Mouse (Mus musculus) midbrain, embryonic 10.5 days (tissue): ENCODE measurements at regions not wholly inside any gene's neighbourhood (a gene's known extent, or its start where the extent isn't known, plus 50 kb on each side); places are given as distances from the start of the nearest gene placed in this dataset.
"Not testable (repeated sequence)": the region's sequence is repeated elsewhere in the genome, so short reads cannot be mapped to it uniquely, and the experiment has no call there.

ENCODE experiments used
- DNase-seq: peaks from one replicate; pipeline ENCODE4 v3.0.0-alpha.2; 2017; ENCODE audit warnings: low spot score
- H3K27ac ChIP-seq: fragments of 300-500 bp; sonication (generic); replicated peaks from 2 replicates; pipeline ENCODE4 v1.5.1; 2016; ENCODE audit warnings: mild to moderate bottlenecking
- H3K27me3 ChIP-seq: fragments of 300-500 bp; sonication (generic); 2 replicates; pipeline ENCODE4 v1.6.1; 2016; ENCODE audit warnings: low read depth, mild to moderate bottlenecking; ENCODE audit not compliant: poor library complexity, severe bottlenecking
- H3K36me3 ChIP-seq: fragments of 300-500 bp; sonication (generic); 2 replicates; pipeline ENCODE4 v1.6.1; 2016; ENCODE audit warnings: mild to moderate bottlenecking, moderate library complexity
- H3K4me1 ChIP-seq: fragments of 300-500 bp; sonication (generic); 2 replicates; pipeline ENCODE4 v1.6.1; 2016
- H3K4me3 ChIP-seq: fragments of 300-500 bp; sonication (generic); 2 replicates; pipeline ENCODE4 v1.5.1; 2016; ENCODE audit warnings: mild to moderate bottlenecking, moderate library complexity
- H3K9me3 ChIP-seq: fragments of 300-500 bp; sonication (generic); replicated peaks from 2 replicates; pipeline ENCODE4 v1.6.1; 2016; ENCODE audit warnings: mild to moderate bottlenecking
- WGBS: fragments of 180-500 bp; shearing (Covaris S2); methylation state at CpG from one replicate; pipeline ENCODE4 v1.1.7; 2016; 5-methylcytosine and 5-hydroxymethylcytosine counted together

- WGBS: 82% methylated on average over 3 of the region's 3 CpGs
- DNase-seq: no peak
These were observed 144.2 kb downstream of the Nuak1 start for GRCm38 (mm10) chr10:84296168-84296567.

GRCm38 (mm10) chr10:84301561-84301960 lies 138.8 kb downstream of the Nuak1 start:
- no peaks in the 10 kb centered on the region for H3K9me3 ChIP-seq
- no peaks in the 10 kb centered on the region for H3K4me1 ChIP-seq
- no peak overlapping the region for H3K4me3 ChIP-seq
- no peak overlapping the region for H3K27ac ChIP-seq
- H3K27me3 ChIP-seq: no peaks in the 10 kb centered on the region
- 71% methylated on average over 2 of the region's 2 CpGs for WGBS
- no peaks in the 10 kb centered on the region for H3K36me3 ChIP-seq
- no peak for DNase-seq

More at GRCm38 (mm10) chr10:84296168-84296567, 144.2 kb downstream of the Nuak1 start:
- no peaks in the 10 kb centered on the region for H3K9me3 ChIP-seq
- no peaks in the 10 kb centered on the region for H3K36me3 ChIP-seq
- H3K27me3 ChIP-seq: no peaks in the 10 kb centered on the region
- no peak overlapping the region for H3K27ac ChIP-seq
- no peaks in the 10 kb centered on the region for H3K4me1 ChIP-seq
- no peak overlapping the region for H3K4me3 ChIP-seq

GRCm38 (mm10) chr10:84302821-84303520 lies 137.4 kb downstream of the Nuak1 start:
- Histone ChIP-seq H3K36me3 (no peaks in the 10 kb centered on the region), H3K9me3 (no peaks in the 10 kb centered on the region), H3K27me3 (no peaks in the 10 kb centered on the region), H3K4me1 (no peaks in the 10 kb centered on the region), H3K4me3 (no peak overlapping the region), H3K27ac (no peak overlapping the region)
- 84% methylated on average over 7 of the region's 7 CpGs for WGBS
- DNase-seq: no peak

GRCm38 (mm10) chr10:84308746-84309145 lies 131.7 kb downstream of the Nuak1 start:
- not testable (repeated sequence) for H3K27ac ChIP-seq, H3K9me3 ChIP-seq, DNase-seq, H3K4me1 ChIP-seq, H3K36me3 ChIP-seq, H3K27me3 ChIP-seq, H3K4me3 ChIP-seq
- WGBS: 97% methylated on average over 17 of the region's 17 CpGs

- no peak overlapping the region for H3K27ac ChIP-seq
- H3K4me1 ChIP-seq: no peaks in the 10 kb centered on the region
- WGBS: 92% methylated on average over 5 of the region's 5 CpGs
- H3K27me3 ChIP-seq: no peaks in the 10 kb centered on the region
- no peak for DNase-seq
- no peak overlapping the region for H3K4me3 ChIP-seq
- H3K36me3 ChIP-seq: no peaks in the 10 kb centered on the region
- H3K9me3 ChIP-seq: no peaks in the 10 kb centered on the region
These were observed 129.7 kb downstream of the Nuak1 start for GRCm38 (mm10) chr10:84310653-84311052.

- H3K4me1 ChIP-seq: peaks cover 2% of the 10 kb centered on the region
- no peak overlapping the region for H3K27ac ChIP-seq
- no peaks in the 10 kb centered on the region for H3K36me3 ChIP-seq
- WGBS: 55% methylated on average over 7 of the region's 7 CpGs
- H3K4me3 ChIP-seq: no peak overlapping the region
- DNase-seq: no peak
- H3K9me3 ChIP-seq: no peaks in the 10 kb centered on the region
- no peaks in the 10 kb centered on the region for H3K27me3 ChIP-seq
These were observed 127.7 kb downstream of the Nuak1 start for GRCm38 (mm10) chr10:84312656-84313055.

GRCm38 (mm10) chr10:84316857-84317256 lies 123.5 kb downstream of the Nuak1 start:
- H3K36me3 ChIP-seq: no peaks in the 10 kb centered on the region
- H3K4me3 ChIP-seq: no peak overlapping the region
- no peaks in the 10 kb centered on the region for H3K27me3 ChIP-seq
- H3K4me1 ChIP-seq: peaks cover 9% of the 10 kb centered on the region
- 100% methylated on average over 1 of the region's 1 CpGs for WGBS
- no peaks in the 10 kb centered on the region for H3K9me3 ChIP-seq
- DNase-seq: no peak
- no peak overlapping the region for H3K27ac ChIP-seq

- DNase-seq: no peak
- H3K4me1 ChIP-seq: peaks cover 9% of the 10 kb centered on the region
- H3K4me3 ChIP-seq: no peak overlapping the region
- no peaks in the 10 kb centered on the region for H3K27me3 ChIP-seq
- 56% methylated on average over 5 of the region's 5 CpGs for WGBS
- no peaks in the 10 kb centered on the region for H3K36me3 ChIP-seq
- no peak overlapping the region for H3K27ac ChIP-seq
- no peaks in the 10 kb centered on the region for H3K9me3 ChIP-seq
These were observed 122.4 kb downstream of the Nuak1 start for GRCm38 (mm10) chr10:84317960-84318359.
